Mouse (Mus musculus): ENCODE data around the gene Gart.
"Not testable (repeated sequence)": the region's sequence is repeated elsewhere in the genome, so short reads cannot be mapped to it uniquely, and the experiment has no call there.

Gene Gart

GRCm38 (mm10) chr16:91649246-91649645 lies 2.5 kb upstream of the Gart start:
- in situ Hi-C loops (cut with MboI, MseI) = no loop called here

- in situ Hi-C loops (cut with MboI, MseI) = no loop called here
Measured at GRCm38 (mm10) chr16:91648220-91648550, 1.4 kb upstream of the Gart start.

- in situ Hi-C loops (cut with MboI, MseI) = no loop called here
Measured at GRCm38 (mm10) chr16:91647461-91648219, 888 bp upstream of the Gart start, which contains the start of gene Son. TSS of gene Son (plus strand) at chr16:91647506.

GRCm38 (mm10) chr16:91645995-91646602 lies 653 bp downstream of the Gart start:
- in situ Hi-C loops (cut with MboI, MseI) = no loop called here

GRCm38 (mm10) chr16:91645420-91645819 lies 1.3 kb downstream of the Gart start:
- in situ Hi-C loops (cut with MboI, MseI) = not testable (repeated sequence)

- in situ Hi-C loops (cut with MboI, MseI) = no loop called here
Measured at GRCm38 (mm10) chr16:91644901-91645300, 1.9 kb downstream of the Gart start.

GRCm38 (mm10) chr16:91640171-91640570 lies 6.6 kb downstream of the Gart start:
- in situ Hi-C loops (cut with MboI, MseI) = no loop called here

GRCm38 (mm10) chr16:91639636-91640035 lies 7.1 kb downstream of the Gart start:
- in situ Hi-C loops (cut with MboI, MseI) = loop anchor here (5.0 kb wide), 1 partner anchor 33 kb away; no protein-coding TSS in a partner anchor

GRCm38 (mm10) chr16:91639161-91639560 lies 7.6 kb downstream of the Gart start:
- in situ Hi-C loops (cut with MboI, MseI) = loop anchor here (5.0 kb wide), 1 partner anchor 33 kb away; no protein-coding TSS in a partner anchor

GRCm38 (mm10) chr16:91633641-91634040 lies 13.1 kb downstream of the Gart start:
- in situ Hi-C loops (cut with MboI, MseI) = no loop called here

GRCm38 (mm10) chr16:91632940-91633339 lies 13.8 kb downstream of the Gart start:
- in situ Hi-C loops (cut with MboI, MseI) = no loop called here

GRCm38 (mm10) chr16:91632439-91632838 lies 14.3 kb downstream of the Gart start:
- in situ Hi-C loops (cut with MboI, MseI) = no loop called here

GRCm38 (mm10) chr16:91630584-91630983 lies 16.2 kb downstream of the Gart start:
- in situ Hi-C loops (cut with MboI, MseI) = no loop called here

GRCm38 (mm10) chr16:91629749-91630148 lies 17.0 kb downstream of the Gart start:
- in situ Hi-C loops (cut with MboI, MseI) = loop anchor here (5.0 kb wide), 1 partner anchor 62 kb away; no protein-coding TSS in a partner anchor

GRCm38 (mm10) chr16:91628673-91629072 lies 18.1 kb downstream of the Gart start:
- in situ Hi-C loops (cut with MboI, MseI) = loop anchor here (5.0 kb wide), 1 partner anchor 61 kb away; no protein-coding TSS in a partner anchor

GRCm38 (mm10) chr16:91627831-91628230 lies 18.9 kb downstream of the Gart start:
- in situ Hi-C loops (cut with MboI, MseI) = loop anchor here (5.0 kb wide), 1 partner anchor 61 kb away; no protein-coding TSS in a partner anchor

- in situ Hi-C loops (cut with MboI, MseI) = loop anchor here (25.0 kb wide), 1 partner anchor 811 kb away; the partner anchor contains the start of gene Urb1
Measured at GRCm38 (mm10) chr16:91623074-91623473, 23.7 kb downstream of the Gart start.

- in situ Hi-C loops (cut with MboI, MseI) = loop anchor here (25.0 kb wide), 1 partner anchor 809 kb away; the partner anchor contains the start of gene Urb1
Measured at GRCm38 (mm10) chr16:91620991-91621390, 25.8 kb downstream of the Gart start.

GRCm38 (mm10) chr16:91620185-91620584 lies 26.6 kb downstream of the Gart start:
- in situ Hi-C loops (cut with MboI, MseI) = loop anchor here (25.0 kb wide), 1 partner anchor 808 kb away; the partner anchor contains the start of gene Urb1

GRCm38 (mm10) chr16:91618511-91619501 lies 27.9 kb downstream of the Gart start, which contains the start of gene Dnajc28:
TSS of gene Dnajc28 (minus strand) at chr16:91619026.
- in situ Hi-C loops (cut with MboI, MseI) = loop anchor here (25.0 kb wide), 1 partner anchor 807 kb away; the partner anchor contains the start of gene Urb1

GRCm38 (mm10) chr16:91614552-91614951 lies 32.2 kb downstream of the Gart start:
- in situ Hi-C loops (cut with MboI, MseI) = loop anchor here (25.0 kb wide), 1 partner anchor 802 kb away; the partner anchor contains the start of gene Urb1

Data from regulatory T cell (primary cell).